Mouse (Mus musculus): ENCODE data around the gene Lrfn1.
"Not testable (repeated sequence)": the region's sequence is repeated elsewhere in the genome, so short reads cannot be mapped to it uniquely, and the experiment has no call there.

Gene Lrfn1

DNA sequence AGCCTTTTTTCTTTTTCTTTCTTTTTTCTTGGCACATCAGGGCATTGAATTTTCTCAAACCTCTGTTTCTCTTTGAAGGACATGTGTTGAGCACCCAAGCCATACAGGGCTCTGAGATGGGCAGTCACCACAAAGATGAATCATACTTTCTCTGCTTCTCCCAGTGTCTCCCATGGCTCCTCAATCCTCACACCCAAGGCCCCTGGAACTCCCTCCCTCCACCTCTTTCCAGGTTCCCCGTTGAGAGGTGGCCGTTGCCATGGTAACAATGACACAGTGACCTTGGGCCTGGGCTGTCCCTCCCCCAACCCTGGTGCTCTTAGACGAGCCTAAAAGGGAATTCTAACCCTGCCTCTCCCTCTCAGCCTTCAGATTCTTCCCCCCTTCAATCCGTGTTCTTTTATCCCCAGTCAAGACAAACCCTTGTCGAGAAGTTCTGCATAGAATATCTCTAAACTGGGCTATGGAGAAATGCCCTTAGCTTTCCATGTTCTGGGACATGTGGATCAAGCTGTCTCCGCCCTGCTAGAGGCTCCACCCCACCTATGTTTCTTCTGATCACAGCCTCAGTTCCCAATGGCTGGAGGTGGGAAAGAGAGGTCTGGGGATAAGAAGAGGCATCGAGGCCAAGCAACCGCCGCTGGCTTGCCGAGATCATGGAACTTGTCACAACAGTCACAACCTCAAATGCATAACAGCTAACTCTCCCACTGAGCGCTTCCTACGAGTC is 4.5 kb upstream of the Lrfn1 start:
- DNase-seq (ENCODE audit: low spot score in 2 of 2) = no peak

- DNase-seq (ENCODE audit: low spot score in 2 of 2) = no peak
Observed at GRCm38 (mm10) chr7:28447865-28448820, 3.6 kb upstream of the Lrfn1 start.

- no peak for DNase-seq (ENCODE audit: low spot score in 2 of 2)
Observed at GRCm38 (mm10) chr7:28452361-28453005, 703 bp downstream of the Lrfn1 start.

GRCm38 (mm10) chr7:28460361-28460760 is 8.6 kb downstream of the Lrfn1 start:
- DNase-seq (ENCODE audit: low spot score in 2 of 2) = no peak

DNA sequence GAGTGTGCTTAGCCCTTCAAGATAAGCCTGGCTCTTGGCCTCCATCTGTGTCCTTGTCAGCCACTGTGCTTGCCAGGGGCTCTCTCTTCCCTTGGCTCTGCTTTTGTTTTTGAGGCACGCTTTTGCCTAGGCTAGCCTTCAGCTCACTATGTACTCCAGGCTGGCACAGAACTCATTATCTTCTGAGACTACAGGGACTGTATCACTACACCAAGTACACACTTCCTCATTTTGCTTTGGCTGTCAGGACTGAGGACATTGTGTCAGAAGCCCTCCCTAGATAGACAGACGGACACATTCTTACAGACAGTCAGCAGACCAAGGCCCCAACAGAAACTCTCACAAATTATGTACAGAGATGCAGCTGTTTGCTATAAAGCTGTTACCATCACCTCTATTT is 11.0 kb downstream of the Lrfn1 start:
- no peak for DNase-seq (ENCODE audit: low spot score in 2 of 2)

DNA sequence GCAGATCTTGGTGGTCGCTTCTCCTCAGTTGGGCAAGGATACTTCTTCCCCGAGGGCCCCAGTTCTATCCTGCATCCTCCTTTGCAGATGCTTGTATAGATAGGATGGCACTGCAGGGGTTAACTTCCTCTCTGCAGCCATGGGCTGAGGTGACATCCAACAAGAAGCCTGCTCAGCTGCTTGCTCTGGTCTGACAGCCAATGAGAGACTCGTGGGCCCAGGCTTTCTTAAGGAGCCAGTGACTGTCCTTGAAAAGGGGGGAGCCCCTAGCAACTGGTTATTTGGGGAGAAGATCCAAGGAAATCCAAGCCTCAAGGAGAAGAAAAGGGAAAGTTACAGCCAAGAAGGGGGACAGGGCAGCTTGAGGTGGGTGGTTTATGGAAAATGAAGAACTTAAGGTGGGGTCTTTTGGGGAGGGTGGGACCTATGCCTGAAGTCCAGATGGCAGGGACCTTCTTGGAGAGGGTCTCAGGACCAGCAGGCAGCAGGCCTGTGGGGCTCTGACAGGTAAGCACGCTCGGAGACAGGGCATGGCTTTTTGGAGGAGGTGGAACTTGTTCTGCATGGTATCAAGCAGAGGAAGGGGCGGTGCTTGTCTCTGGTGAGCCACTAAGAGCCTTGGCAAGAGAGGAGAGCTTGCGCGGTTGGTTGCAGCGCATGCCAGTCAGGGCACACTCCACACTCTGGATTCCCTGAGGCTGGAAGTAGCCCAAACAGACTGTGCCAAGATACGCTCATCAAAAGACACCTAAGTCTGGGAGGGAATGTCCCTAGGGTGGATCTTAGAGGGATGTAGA is 12.8 kb downstream of the Lrfn1 start:
- DNase-seq (ENCODE audit: low spot score in 2 of 2) = peak; percentile 85 to 87

DNA sequence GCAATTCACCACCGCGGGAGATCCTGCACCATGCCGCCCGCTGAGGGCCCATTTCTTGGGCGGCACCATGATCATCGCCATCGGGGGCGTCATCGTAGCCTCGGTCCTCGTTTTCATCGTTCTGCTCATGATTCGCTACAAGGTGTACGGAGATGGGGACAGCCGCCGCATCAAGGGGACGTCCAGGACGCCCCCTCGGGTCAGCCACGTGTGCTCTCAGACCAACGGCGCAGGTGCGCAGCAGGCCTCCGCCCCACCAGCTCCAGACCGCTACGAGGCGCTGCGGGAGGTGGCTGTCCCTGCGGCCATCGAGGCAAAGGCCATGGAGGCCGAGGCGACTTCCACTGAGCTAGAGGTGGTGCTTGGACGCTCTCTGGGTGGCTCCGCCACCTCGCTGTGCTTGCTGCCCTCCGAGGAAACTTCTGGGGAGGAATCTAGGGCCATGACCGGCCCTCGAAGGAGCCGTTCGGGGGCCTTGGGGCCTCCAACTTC is 15.0 kb downstream of the Lrfn1 start:
- no peak for DNase-seq (ENCODE audit: low spot score in 2 of 2)

- peak in 1 of 2 experiments; percentile 30 for DNase-seq (ENCODE audit: low spot score in 2 of 2)
Observed at GRCm38 (mm10) chr7:28467213-28467751, 15.5 kb downstream of the Lrfn1 start.

- DNase-seq (ENCODE audit: low spot score in 2 of 2) = no peak
Observed at GRCm38 (mm10) chr7:28476191-28476590, 24.4 kb downstream of the Lrfn1 start.

GRCm38 (mm10) chr7:28477363-28477762 is 25.6 kb downstream of the Lrfn1 start:
- no peak for DNase-seq (ENCODE audit: low spot score in 2 of 2)

GRCm38 (mm10) chr7:28478854-28479253 is 27.1 kb downstream of the Lrfn1 start:
- DNase-seq (ENCODE audit: low spot score in 2 of 2) = no peak

DNA sequence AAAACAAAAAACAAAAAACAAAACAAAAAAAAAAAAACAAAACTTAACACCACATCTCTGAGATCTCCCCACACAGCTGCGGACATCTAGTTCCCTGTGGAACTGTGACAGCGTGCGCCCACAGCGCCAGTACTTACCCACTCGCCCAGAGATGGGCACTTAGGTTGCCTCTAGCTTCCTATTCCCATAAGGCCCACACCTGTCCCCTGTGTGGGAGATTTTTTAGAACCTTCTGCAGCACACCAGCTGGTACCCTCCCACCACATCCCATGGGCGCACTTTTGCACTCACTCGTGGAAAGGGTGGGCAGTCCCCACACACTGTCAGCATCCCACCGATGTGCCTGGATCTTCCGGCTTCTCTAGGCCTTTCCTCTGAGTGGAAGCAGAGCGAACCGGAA is 31.1 kb downstream of the Lrfn1 start:
- DNase-seq (ENCODE audit: low spot score in 2 of 2) = no peak

- DNase-seq (ENCODE audit: low spot score in 2 of 2) = no peak
Observed at GRCm38 (mm10) chr7:28484192-28484591, 32.4 kb downstream of the Lrfn1 start.

DNA sequence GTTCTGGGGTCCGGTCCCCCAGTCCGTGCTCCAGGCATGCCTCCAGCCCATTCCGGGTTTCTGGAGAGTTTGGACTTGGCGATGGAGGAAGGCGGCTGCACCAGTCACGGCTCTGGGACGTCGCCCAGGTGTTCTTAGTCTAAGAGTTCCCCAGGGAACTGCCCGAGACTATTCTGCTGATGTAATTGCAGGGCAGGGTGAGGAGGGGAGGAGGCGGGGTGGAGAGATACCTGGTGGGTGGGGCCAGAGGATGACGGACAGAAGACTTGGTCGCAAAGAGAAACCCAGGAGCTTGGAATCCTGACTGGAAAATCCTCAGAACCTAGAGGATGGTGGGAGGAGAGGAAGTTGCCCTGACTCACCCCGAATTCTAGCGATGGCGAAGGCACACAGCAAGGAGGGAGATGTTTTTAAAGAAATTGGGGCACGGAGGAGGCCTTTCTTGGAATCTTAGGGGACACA is 36.3 kb downstream of the Lrfn1 start:
- DNase-seq (ENCODE audit: low spot score in 2 of 2) = no peak

GRCm38 (mm10) chr7:28490410-28490809 is 38.6 kb downstream of the Lrfn1 start:
- DNase-seq (ENCODE audit: low spot score in 2 of 2) = no peak

DNA sequence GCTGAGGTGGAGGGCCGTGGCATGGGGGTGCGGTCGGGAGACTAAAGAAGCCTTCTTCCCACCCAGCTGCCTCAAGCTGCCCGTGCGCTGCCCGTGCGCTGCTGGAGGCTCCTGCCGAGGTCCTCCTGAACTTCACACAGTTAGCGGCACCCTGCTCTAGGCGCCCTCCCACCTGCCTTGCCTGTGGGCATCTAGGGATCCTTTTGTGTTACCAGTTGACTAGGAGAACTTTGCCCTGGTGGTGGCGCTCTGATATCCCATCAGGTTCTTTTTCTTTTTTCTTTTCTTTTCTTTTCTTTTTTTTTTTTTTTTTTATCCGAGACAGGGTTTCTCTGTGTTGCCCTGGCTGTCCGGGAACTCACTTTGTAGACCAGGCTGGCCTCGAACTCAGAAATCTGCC is 39.1 kb downstream of the Lrfn1 start:
- no peak for DNase-seq (ENCODE audit: low spot score in 2 of 2)

DNA sequence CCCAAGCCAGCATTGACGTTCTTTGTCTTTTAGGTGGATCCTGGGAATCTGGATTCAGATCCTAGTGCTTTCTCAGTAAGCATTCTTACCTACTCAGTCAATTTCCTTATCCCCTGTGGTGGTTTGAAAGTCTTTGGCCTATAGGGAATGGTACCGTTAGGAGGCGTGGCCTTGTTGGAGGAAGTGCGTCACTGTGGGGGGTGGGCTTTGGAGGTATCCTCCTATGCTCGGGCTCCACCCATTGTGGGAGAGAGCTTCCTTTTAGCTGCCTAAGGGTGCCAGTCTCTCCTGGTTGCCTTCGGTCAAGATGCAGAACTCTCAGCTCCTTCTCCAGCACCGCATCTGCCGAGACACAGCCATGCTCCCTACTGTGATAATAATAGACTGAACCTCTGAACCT is 40.5 kb downstream of the Lrfn1 start:
- DNase-seq (ENCODE audit: low spot score in 2 of 2) = no peak

DNA sequence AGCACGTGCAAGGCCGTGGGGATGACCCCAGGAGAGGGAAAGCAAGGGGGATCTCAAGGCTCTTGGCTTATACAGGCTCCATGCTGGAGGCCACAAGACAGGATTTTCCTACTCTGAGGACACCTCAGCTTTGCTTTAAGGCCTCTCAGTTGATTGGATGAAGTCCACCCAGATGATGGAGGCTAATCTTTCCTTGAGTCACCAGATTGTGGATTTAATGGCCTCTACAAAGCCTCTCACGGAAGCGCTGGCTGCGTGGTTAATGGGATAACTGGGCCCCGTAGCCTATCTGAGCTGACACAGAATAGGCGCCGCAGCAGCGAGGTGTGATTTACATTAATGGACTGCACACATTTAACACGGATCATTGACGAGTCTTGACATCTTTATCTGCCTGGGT is 43.6 kb downstream of the Lrfn1 start:
- DNase-seq (ENCODE audit: low spot score in 2 of 2) = no peak

GRCm38 (mm10) chr7:28505585-28505984 is 53.8 kb downstream of the Lrfn1 start:
- no peak for DNase-seq (ENCODE audit: low spot score in 2 of 2)

- not testable (repeated sequence) for DNase-seq (ENCODE audit: low spot score in 2 of 2)
Observed at GRCm38 (mm10) chr7:28509121-28509520, 57.3 kb downstream of the Lrfn1 start.

GRCm38 (mm10) chr7:28510405-28510974 is 58.7 kb downstream of the Lrfn1 start, which contains the start of gene Ifnl2:
Gene Ifnl2 (minus strand): TSS chr7:28510455.
- DNase-seq (ENCODE audit: low spot score in 2 of 2) = not testable (repeated sequence)
